Mouse (Mus musculus): ENCODE results near the gene Ky.

Ky gene

DNA sequence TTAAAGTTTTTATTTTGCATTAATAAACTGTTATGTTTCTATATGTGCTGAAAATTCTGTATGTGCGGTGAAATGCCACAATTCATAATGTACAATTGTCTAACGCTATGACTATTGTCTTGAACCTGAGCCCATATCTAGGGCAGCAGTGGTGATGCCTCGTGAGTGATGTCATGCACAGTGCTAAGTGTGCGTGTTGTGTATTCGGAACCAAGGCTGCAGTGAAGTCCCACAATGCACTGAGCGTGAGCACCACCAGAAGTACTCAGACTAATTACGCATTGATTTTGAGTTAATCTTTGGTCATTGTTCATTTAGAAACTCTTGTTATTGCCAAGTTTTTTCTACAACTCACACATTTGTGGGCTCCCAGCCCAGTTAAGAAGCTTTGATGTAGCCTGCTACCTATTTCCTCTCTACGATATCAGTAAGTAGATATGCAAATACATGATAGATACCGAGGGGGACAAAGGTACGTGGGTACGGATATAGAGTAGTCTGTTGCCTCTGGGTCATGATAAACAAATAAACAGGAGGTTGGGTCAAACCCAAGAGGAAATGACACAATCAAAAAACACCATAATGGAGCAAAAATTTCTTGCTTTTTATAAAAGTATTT, 3.4 kb upstream of the Ky start:
- no peak for DNase-seq (ENCODE audit: low spot score in 2 of 2)

DNA sequence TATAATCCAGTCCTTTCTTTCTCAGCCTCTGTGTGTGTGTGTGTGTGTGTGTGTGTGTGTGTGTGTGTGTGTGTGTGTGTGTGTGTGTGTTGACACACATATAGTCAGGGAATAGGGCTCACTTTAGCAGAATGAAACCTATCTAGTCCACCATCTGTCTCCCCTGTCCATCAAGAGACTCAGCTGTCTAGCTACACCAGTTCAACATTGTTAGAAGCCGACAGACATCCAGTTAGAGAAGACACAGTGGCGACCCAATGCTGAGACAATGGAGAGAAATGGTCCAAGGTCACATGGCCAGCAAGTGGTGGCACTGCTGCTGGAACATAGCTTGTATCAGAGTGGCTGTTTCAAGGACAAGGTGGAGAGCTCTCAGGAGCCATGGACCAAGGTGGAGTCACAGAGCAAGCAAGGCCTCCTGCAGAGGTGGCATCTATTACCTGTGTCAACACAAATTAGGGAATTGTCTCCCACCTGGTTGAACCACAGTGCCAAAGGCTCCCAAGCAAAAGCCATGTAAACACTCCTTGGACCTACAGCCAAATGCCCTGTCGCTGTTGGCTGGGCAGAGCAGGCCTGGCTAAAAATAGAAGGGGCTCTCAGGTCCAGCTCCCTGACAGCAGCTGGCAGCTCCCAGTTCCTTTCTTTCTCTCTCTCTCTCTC, 703 bp upstream of the Ky start:
- DNase-seq (ENCODE audit: low spot score in 2 of 2): no peak

DNA sequence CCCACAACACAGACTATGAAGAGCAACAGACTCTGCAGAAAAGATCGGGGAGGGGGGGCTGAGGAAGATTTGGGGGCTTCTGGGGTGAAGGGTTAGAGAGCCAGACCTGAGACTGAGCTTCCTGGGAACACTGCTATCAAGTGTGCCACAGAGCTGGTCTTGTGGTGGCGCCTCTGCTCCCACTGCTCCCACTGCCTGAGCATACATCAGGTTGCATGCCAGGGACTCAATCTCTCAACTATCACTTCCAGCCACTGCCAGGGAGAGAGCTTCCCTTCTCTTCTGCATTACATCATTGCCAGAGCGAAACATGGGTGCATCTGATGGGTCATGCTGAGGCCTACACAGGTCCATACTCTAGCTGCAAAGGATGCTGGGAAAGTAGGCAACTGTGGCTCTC, 2.8 kb downstream of the Ky start:
- DNase-seq (ENCODE audit: low spot score in 2 of 2): no peak

- no peak for DNase-seq (ENCODE audit: low spot score in 2 of 2)
These were observed 5.9 kb downstream of the Ky start for GRCm38 (mm10) chr9:102511423-102511822.

- no peak for DNase-seq (ENCODE audit: low spot score in 2 of 2)
These were observed 8.0 kb downstream of the Ky start for GRCm38 (mm10) chr9:102513578-102513977.

- DNase-seq (ENCODE audit: low spot score in 2 of 2): no peak
These were observed 12.9 kb downstream of the Ky start for GRCm38 (mm10) chr9:102518443-102518842.

GRCm38 (mm10) chr9:102521396-102521795, 15.8 kb downstream of the Ky start:
- DNase-seq (ENCODE audit: low spot score in 2 of 2): no peak

- no peak for DNase-seq (ENCODE audit: low spot score in 2 of 2)
These were observed 22.6 kb downstream of the Ky start for GRCm38 (mm10) chr9:102528106-102528505.

DNA sequence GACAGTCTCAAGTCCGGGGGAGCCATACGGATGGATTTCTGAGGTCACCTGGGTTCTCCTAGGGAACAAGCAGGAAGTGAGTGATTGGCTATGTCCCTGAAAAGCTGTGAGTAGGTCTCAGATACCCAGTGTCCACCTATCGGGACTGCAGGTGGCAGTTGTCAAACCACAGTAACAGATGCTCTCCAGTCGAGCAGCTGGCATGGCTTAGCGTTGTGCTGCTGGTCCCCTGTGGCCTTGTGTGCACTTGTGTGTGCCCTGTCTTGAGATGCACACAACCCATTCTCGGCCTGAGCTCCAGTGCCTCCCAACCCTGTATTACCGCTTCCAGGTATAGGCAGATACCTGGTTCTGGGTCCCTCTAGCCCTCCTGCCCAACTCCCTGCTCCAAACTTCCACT, 23.0 kb downstream of the Ky start:
- no peak for DNase-seq (ENCODE audit: low spot score in 2 of 2)

DNA sequence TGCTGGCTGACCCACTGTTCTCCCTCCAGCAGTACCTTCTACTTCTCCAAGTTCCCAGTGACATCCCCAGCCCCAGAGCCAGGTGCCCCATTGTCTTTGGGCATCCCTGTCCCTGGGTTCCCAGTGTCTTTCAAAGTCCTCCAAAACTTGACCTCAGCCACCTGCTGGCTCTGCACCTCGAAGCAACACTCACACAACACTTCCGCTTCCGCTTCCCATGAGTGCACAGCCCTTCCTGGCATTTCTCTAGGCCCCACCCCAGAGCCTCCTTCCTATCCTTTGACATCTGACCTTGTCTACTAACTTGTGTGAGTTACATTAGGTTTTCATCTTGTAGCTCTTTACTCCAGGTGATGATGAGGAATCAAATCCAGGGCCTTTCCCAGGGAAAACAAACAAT, 23.5 kb downstream of the Ky start:
- no peak for DNase-seq (ENCODE audit: low spot score in 2 of 2)

- DNase-seq (ENCODE audit: low spot score in 2 of 2): no peak
These were observed 25.7 kb downstream of the Ky start for GRCm38 (mm10) chr9:102531051-102531892.

DNA sequence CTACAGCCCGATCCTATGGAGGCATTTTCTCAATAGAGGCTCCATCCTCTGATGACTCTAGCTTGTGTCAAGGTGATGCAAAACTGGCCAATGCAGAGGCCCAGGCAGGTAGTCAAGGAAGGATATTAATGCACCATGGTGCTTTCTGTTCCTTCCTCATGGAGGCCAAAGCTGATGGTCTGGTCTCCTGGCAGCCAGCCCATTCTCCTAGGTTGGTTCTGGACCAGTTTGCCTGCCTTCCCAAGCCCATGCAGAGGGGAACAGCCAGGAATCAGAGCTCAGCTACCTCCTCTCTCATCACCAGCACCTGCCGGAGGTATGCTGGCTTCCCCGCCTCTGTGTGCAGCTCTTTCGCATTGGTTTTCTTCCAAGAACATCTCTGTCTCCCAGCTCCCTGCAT, 31.4 kb downstream of the Ky start:
- no peak for DNase-seq (ENCODE audit: low spot score in 2 of 2)

DNA sequence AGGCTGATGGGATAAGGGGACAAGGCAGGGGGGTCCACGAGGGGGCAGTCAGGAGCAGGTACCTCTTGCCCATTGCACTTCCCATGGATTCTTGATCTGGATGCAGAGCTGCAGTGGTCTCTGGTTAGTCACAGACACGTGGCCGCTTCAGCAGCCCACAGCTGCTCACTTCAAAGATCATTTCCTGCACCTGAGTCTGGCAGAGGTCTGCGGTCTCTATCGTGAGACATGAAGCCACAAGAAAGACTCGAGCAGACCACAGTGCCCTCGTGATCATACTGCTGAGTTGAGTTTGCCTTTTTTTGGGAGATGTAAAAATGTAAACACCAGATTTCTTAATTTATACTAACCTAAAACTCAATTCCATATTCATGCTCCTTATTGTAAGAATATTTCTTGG, 34.1 kb downstream of the Ky start:
- DNase-seq (ENCODE audit: low spot score in 2 of 2): no peak

GRCm38 (mm10) chr9:102541666-102542065, 36.1 kb downstream of the Ky start:
- no peak for DNase-seq (ENCODE audit: low spot score in 2 of 2)

DNA sequence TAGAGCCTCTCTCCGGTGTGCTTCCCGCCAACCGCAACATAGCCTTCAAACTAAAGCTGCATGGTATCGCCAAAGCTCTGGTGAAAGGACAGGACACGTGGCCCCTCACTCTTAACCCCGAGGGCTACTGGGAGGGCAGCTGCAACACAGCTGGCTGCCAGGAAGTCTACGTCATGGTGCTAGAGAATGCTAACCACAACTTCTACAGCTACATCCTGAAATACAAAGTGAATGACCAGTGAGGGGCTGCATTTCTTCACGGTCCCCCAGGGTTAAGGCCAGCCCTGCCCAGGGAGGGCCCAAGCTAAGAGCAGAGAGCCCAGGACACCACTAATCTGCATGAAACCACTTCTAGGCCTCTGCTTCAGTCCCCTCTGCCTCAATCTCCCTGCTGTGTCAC, 37.0 kb downstream of the Ky start:
- no peak for DNase-seq (ENCODE audit: low spot score in 2 of 2)

GRCm38 (mm10) chr9:102543761-102544115, 38.2 kb downstream of the Ky start:
- DNase-seq (ENCODE audit: low spot score in 2 of 2): no peak

DNA sequence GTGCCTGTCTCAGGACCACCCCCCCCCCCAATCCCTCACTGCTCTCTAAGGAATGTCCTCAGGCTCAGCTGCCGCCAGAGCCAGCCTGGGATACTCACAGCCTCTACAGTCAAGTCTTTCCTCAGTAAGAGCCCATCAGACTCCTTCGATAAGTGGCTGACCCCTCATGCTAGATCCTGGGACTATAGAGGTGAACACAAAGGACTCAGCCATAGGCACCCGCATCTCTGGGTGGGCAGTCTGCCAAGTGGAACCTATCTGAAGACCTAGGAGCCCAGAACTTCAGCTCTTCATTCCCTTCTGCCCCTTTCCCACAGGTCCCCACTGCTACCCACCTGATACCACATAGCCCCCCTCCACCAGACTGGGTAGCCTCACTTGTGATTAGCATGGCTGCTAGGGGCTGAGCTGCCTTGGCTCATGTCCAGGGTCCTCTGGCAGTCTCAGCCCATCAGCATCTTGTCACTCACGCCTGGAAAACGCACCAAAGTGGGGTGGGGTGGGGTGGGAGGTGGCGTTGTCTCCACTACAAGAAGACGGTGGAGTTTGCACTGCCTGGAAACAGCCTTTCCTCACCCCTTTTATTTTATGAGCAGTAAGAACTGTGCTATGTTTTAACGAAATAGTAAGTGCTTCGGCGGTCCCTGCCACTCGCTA, 38.7 kb downstream of the Ky start:
- no peak for DNase-seq (ENCODE audit: low spot score in 2 of 2)

- peak; percentile 68 to 83 for DNase-seq (ENCODE audit: low spot score in 2 of 2)
These were observed 39.3 kb downstream of the Ky start for GRCm38 (mm10) chr9:102544773-102545366.

DNA sequence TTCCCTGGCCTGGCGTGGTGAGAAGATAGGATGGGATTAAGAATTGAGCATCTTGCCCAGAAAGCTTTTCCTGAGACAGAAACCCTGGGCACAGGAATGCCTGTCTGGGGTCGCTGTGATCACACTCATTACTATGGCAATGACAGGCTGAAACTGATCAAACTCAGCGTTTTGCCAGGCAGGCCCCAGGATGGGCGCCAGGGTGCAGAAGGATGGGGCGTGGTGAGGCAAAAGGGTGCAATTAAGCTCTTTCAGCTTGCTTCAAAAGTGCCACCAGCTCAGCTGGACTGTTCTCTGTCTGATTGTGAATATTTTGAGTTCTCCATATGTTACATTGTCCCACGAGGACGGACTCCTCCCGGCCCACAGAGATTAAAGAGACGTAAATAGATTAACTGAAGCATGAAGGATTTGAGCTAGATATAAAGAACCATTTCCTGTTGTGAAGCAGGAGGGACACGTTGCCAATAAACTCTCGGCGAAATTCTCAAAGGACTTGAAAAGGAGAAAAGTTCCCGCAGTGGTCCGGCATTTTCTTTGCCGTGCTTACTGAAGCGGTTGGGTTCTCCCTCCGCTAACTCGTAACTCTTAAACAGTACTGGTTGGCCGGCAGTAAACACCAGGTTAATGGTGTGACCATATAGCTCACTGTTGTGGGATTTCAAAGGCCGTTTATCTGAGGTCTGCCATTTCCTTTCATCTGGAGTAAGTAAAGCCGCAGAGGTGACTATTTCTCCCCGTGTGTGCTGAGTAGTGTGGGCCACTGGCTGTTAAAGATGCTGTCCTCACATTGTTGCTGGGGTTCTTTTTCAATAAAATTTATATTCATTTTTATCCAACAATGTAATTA, 40.1 kb downstream of the Ky start:
- no peak for DNase-seq (ENCODE audit: low spot score in 2 of 2)

- DNase-seq (ENCODE audit: low spot score in 2 of 2): no peak
These were observed 40.9 kb downstream of the Ky start for GRCm38 (mm10) chr9:102546256-102547027.

DNA sequence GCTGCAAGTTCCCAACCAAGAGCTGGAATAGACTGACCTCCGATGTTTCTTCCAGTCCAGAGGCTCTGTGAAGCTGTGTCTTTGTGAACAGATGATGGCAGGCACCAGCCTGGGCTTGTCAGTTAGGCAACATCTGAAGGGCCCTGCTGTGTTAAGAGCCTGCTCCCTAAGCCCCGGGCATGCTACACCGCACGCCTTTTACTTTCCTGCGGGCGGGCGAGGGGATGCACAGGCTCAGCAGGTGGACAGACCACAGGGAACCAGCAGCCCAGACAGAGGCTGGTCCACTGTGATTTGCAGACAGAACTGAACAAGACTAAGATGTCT, 41.4 kb downstream of the Ky start:
- no peak for DNase-seq (ENCODE audit: low spot score in 2 of 2)
